In genomic region chr6:4602012-4602411, GRCm38 (mm10) we compare ENCODE assay signal across 8 mouse cellular contexts. TPM values are rescaled to one million over a fixed set of nuclear protein-coding genes. Genes with fewer than 3 reads are reported as not detected.
DNase-seq lines count a peak whose midpoint lies in the region; ATAC-seq lines count a peak whose summit lies in the region.

No protein-coding gene starts in this region.

- H3K9ac ChIP-seq in heart, embryonic 15.5 days: no peak overlapping the region
- H3K9ac ChIP-seq in hindbrain, embryonic 11.5 days (ENCODE audit: low read depth, low read length): no peak overlapping the region

- H3K4me1 ChIP-seq in heart, embryonic 15.5 days (replicated peaks): peaks cover 15% of the 10 kb centered on the region
- peaks cover 3% of the 10 kb centered on the region for H3K4me1 ChIP-seq in hindbrain, embryonic 11.5 days (replicated peaks; ENCODE audit: control insufficient read depth, insufficient read depth, low read length)
- H3K4me1 ChIP-seq in midbrain, embryonic 10.5 days: peaks cover 55% of the 10 kb centered on the region

- H3K27ac ChIP-seq in heart, embryonic 15.5 days: peak overlapping the region; percentile 97
- peak overlapping the region; percentile 97; the same call in 1 of the 2 replicates for H3K27ac ChIP-seq in hindbrain, embryonic 11.5 days (ENCODE audit: low read depth, low read length)
- H3K27ac ChIP-seq in midbrain, embryonic 10.5 days (replicated peaks): peak overlapping the region; percentile 99

- DNase-seq in heart, postnatal 25 days (ENCODE audit: low spot score): no peak
- peak; percentile 16 for DNase-seq in MEL-GATA-1-ER (ENCODE audit: extremely low read depth, low read depth)
- no peak for DNase-seq in hindbrain, embryonic 11.5 days (ENCODE audit: low spot score)
- DNase-seq in midbrain, embryonic 10.5 days (ENCODE audit: low spot score): no peak
- DNase-seq in thymus, postnatal 4 days: no peak
- DNase-seq in layer of hippocampus, adult 9-10 months (ENCODE audit: low spot score): no peak
- DNase-seq in spleen, adult 18-20 months: no peak

- no peaks in the 10 kb centered on the region for H3K9me3 ChIP-seq in heart, embryonic 15.5 days (replicated peaks)
- no peaks in the 10 kb centered on the region for H3K9me3 ChIP-seq in hindbrain, embryonic 11.5 days (ENCODE audit: control insufficient read depth, low read length)
- H3K9me3 ChIP-seq in midbrain, embryonic 10.5 days (replicated peaks): no peaks in the 10 kb centered on the region

- H3K36me3 ChIP-seq in heart, embryonic 15.5 days: no peaks in the 10 kb centered on the region
- H3K36me3 ChIP-seq in hindbrain, embryonic 11.5 days (ENCODE audit: control insufficient read depth, insufficient read depth, low read length): no peaks in the 10 kb centered on the region
- no peaks in the 10 kb centered on the region for H3K36me3 ChIP-seq in midbrain, embryonic 10.5 days

- 71% methylated on average over 5 of the region's 5 CpGs for WGBS in heart, embryonic 15.5 days
- 59% methylated on average over 5 of the region's 5 CpGs for WGBS in hindbrain, embryonic 11.5 days
- 82% methylated on average over 5 of the region's 5 CpGs for WGBS in midbrain, embryonic 10.5 days

- H3K4me2 ChIP-seq in heart, embryonic 15.5 days: peak overlapping the region; percentile 93
- peak overlapping the region; percentile 97 for H3K4me2 ChIP-seq in hindbrain, embryonic 11.5 days (replicated peaks; ENCODE audit: low read depth, low read length)

- H3K27me3 ChIP-seq in heart, embryonic 15.5 days: no peaks in the 10 kb centered on the region
- no peaks in the 10 kb centered on the region for H3K27me3 ChIP-seq in hindbrain, embryonic 11.5 days (ENCODE audit: control insufficient read depth, insufficient read depth, low read length)
- no peaks in the 10 kb centered on the region; the same call in 1 of the 2 replicates for H3K27me3 ChIP-seq in midbrain, embryonic 10.5 days (ENCODE audit: low read depth, poor library complexity, severe bottlenecking)

- ATAC-seq in heart, embryonic 15.5 days (replicated peaks; ENCODE audit: insufficient number of reproducible peaks, insufficient read depth, low FRiP score, low read depth): no peak
- no peak for ATAC-seq in hindbrain, embryonic 11.5 days (ENCODE audit: low FRiP score)

- intact Hi-C loops in heart, postnatal 25 days (cut with DNase I): no loop called here

- H3K4me3 ChIP-seq in heart, embryonic 15.5 days: peak overlapping the region; percentile 92
- peak overlapping the region; percentile 71; the same call in 1 of the 2 replicates for H3K4me3 ChIP-seq in hindbrain, embryonic 11.5 days (ENCODE audit: low read depth, low read length)
- peak overlapping the region; percentile 73 for H3K4me3 ChIP-seq in midbrain, embryonic 10.5 days

RNA-seq across cellular contexts. Expression of gene Casd1, which starts 1.4 kb away (rescaled TPM):
- 24.3 and 27.3 TPM in 2 replicates for polyA plus RNA-seq in heart, embryonic 15.5 days (2015; fragmentation: Nextera tagmentation; extraction: Ambion mirVana)
- 10 to 100 TPM; 21.7 to 26.0 TPM for total RNA-seq in heart, postnatal 25 days (2021)
- polyA plus RNA-seq in hindbrain, embryonic 11.5 days (2014; fragmentation: Nextera tagmentation; extraction: Ambion mirVana): 51.0 and 54.2 TPM in 2 replicates
- polyA plus RNA-seq in midbrain, embryonic 10.5 days (2016; fragmentation: Nextera tagmentation; extraction: Ambion mirVana): 32.0 and 32.2 TPM in 2 replicates
